Mouse (Mus musculus) embryonic fibroblast, embryonic 13.5 days (primary cell): ENCODE measurements at regions not wholly inside any gene's neighbourhood (a gene's known extent, or its start where the extent isn't known, plus 50 kb on each side); places are given as distances from the start of the nearest gene placed in this dataset.

Source experiments
- H3K27ac ChIP-seq: 2 replicates; pipeline ENCODE4 v1.5.1; 2012; ENCODE audit warnings: low read length, control low read depth, inconsistent platforms; ENCODE audit not compliant: insufficient read depth
- H3K4me1 ChIP-seq: 2 replicates; pipeline ENCODE4 v1.6.1; 2011; ENCODE audit warnings: low read length; ENCODE audit not compliant: control insufficient read depth, insufficient read depth
- H3K4me3 ChIP-seq: 2 replicates; pipeline ENCODE4 v1.5.1; 2011; ENCODE audit warnings: mild to moderate bottlenecking, control low read depth, low read length; ENCODE audit not compliant: insufficient read depth
- CTCF ChIP-seq: IDR thresholded peaks from 2 replicates; pipeline ENCODE4 v1.5.1; 2011; ENCODE audit warnings: mild to moderate bottlenecking, control low read depth, low read length, moderate library complexity, borderline replicate concordance; ENCODE audit not compliant: insufficient read depth
- POLR2A ChIP-seq: IDR thresholded peaks from 2 replicates; pipeline ENCODE4 v1.6.1; 2011; ENCODE audit warnings: low read depth, mild to moderate bottlenecking, control low read depth, low read length, moderate library complexity

DNA sequence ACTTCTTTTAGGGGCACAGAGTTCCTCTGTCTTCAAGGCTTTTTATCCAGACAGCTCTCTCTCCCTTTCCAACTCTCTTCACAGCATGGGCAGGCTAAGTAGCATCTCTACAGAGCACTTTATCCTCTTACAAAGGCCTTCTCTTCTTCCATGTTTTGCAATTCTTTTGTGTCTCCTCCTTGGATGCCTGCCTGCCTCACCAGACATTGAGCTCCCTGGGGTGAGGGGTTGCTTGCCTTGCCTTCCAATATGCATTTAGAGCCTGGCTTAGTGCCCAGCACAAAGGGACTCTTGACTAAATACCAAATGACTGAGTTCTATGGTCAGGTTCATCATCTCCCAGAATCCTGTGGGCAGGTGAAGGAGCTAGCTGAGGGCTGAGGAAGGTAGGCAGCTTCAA, 102.8 kb downstream of the Ttc32 start:
- no peak overlapping the region for H3K4me3 ChIP-seq
- no peak overlapping the region for H3K27ac ChIP-seq
- no peak for TF ChIP-seq CTCF
- no peak for TF ChIP-seq POLR2A
- H3K4me1 ChIP-seq: no peaks in the 10 kb centered on the region

GRCm38 (mm10) chr12:9133890-9134870, 104.4 kb downstream of the Ttc32 start:
- H3K4me1 ChIP-seq: no peaks in the 10 kb centered on the region
- no peak overlapping the region for H3K4me3 ChIP-seq
- TF ChIP-seq POLR2A (no peak), CTCF (no peak)
- H3K27ac ChIP-seq: no peak overlapping the region

DNA sequence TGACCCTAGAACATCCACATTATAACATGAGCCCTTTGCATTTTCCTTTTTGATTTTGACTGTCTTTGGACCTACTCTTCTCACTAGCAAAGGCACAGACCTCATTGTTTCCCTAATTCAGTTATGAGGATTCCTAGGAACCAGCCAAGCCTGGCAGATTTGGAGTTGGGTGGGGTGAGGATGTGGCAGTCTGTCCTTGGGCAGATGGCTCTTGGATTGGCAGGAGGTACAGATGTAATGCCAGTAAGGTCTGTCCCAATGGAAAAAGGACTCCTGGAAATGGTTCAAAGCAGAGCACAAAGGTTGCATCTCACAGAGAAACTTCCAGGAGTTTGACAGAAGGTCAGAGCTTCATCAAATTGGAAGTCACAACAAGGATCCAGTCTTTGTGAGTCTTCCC, 121.2 kb downstream of the Ttc32 start:
- H3K27ac ChIP-seq: no peak overlapping the region
- H3K4me1 ChIP-seq: no peaks in the 10 kb centered on the region
- TF ChIP-seq POLR2A (no peak), CTCF (no peak)
- H3K4me3 ChIP-seq: no peak overlapping the region

DNA sequence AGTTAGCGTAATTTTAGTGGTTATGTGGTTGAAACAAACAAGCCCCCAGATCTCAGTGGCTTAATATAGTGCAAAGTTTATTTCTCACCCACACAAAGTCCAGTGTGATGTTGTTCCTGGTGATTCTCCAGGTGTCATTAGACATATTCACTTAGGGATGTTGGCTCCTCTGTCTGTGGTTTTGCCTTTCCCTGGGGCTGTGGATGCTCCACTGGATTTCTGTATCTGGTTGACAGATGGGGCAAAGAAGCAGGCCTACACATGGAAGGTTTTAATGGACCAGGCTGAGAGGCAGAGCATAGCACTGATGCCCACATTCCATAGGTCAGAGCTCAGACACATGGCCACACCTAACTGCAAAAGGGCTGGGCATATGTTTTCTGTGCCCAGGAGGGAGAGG, 121.6 kb downstream of the Ttc32 start:
- H3K4me1 ChIP-seq: peaks cover 2% of the 10 kb centered on the region; the same call in 1 of the 2 replicates
- TF ChIP-seq POLR2A (no peak), CTCF (no peak)
- H3K27ac ChIP-seq: no peak overlapping the region
- H3K4me3 ChIP-seq: no peak overlapping the region

DNA sequence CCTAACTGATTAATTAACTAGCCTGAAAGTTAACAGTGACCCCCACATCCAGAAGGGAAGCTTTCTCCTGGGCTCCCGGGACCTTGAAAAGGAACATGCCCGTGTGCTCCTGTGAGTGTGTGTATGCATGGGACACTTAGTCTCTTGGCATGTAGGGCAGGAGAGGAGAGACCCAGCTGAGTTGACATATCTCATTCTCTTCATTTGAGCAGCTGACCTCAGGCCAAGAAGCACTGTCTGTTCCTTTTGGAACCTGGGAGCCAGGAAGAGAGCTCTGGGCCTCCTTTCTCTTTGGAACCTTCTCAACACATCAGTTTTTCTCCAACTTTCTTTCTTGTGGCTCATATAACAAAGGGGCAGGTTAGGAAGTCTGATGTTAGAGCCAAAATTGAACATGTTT, 124.7 kb downstream of the Ttc32 start:
- Histone ChIP-seq H3K27ac (no peak overlapping the region), H3K4me1 (peaks cover 8% of the 10 kb centered on the region; the same call in 1 of the 2 replicates), H3K4me3 (no peak overlapping the region)
- TF ChIP-seq POLR2A (no peak), CTCF (no peak)

DNA sequence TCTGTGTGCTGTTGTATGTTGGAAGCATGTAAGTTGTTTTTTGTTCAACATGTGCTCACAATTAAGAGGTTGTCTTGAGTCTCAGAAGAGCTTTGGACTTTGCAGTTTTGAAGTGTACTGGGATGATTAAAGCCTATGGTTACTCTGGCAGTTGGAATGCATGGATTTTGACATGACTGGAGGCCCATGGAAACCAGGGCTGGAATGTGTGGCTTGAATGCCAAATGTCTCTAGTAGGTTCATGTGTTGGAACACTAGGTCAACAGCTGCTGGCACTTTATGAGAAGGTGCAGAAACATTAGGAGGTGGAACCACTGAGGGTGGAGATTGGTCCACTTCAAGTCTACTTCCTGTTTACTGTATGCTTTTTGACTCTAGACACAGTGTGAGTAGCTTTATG, 127.0 kb downstream of the Ttc32 start:
- peaks cover 8% of the 10 kb centered on the region; the same call in 1 of the 2 replicates for H3K4me1 ChIP-seq
- no peak overlapping the region for H3K4me3 ChIP-seq
- H3K27ac ChIP-seq: peak overlapping the region; percentile 39
- TF ChIP-seq POLR2A: no peak
- TF ChIP-seq CTCF: no peak

GRCm38 (mm10) chr12:9158751-9159150, 129.0 kb downstream of the Ttc32 start:
- H3K27ac ChIP-seq: no peak overlapping the region
- H3K4me1 ChIP-seq: peaks cover 8% of the 10 kb centered on the region; the same call in 1 of the 2 replicates
- H3K4me3 ChIP-seq: no peak overlapping the region
- no peak for TF ChIP-seq CTCF
- TF ChIP-seq POLR2A: no peak

DNA sequence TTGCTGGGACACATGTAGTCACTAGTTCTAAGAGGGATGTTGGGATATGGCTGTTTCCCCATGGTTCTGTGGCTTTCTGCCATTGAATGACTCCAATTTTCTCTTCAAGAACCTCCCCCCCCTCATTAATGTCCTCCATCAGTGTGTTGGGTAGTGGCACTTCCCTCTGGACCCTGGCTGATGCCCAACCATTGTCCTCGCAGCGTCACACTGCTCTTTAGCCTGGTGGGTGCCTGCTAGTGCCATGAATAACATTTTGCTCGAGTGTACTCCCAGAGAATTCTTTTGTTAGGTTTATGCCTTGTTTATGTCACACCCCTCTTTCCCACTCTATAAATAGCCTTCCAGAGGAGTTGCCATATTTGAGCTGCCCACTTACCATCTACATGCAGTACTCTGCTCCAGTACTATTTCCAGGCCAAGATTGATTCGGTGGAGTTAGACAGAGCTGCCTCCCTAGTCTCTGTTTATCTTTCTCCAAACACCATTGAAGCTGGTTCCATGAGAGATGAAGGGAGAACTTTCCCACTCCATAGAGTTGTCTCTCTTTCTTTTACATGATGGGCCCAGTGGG, 135.7 kb downstream of the Ttc32 start:
- TF ChIP-seq CTCF (no peak), POLR2A (no peak)
- H3K4me3 ChIP-seq: no peak overlapping the region
- peaks cover under 1% of the 10 kb centered on the region; the same call in 1 of the 2 replicates for H3K4me1 ChIP-seq
- no peak overlapping the region for H3K27ac ChIP-seq

GRCm38 (mm10) chr12:9166218-9166908, 136.6 kb downstream of the Ttc32 start:
- no peak overlapping the region for H3K27ac ChIP-seq
- no peak overlapping the region for H3K4me3 ChIP-seq
- H3K4me1 ChIP-seq: peaks cover 4% of the 10 kb centered on the region; the same call in 1 of the 2 replicates
- TF ChIP-seq POLR2A (no peak), CTCF (peak; percentile 81)
